Mouse (Mus musculus): ENCODE measurements around the gene Spred2. TPM values are rescaled to one million over a fixed set of nuclear protein-coding genes. Genes with fewer than 3 reads are reported as not detected.
A peak's percentile ranks its signal among the peaks of the same experiment; 100 is the strongest.

Spred2 gene
- total RNA-seq, 1 experiment from 2014 or later = 35.1 TPM

DNA sequence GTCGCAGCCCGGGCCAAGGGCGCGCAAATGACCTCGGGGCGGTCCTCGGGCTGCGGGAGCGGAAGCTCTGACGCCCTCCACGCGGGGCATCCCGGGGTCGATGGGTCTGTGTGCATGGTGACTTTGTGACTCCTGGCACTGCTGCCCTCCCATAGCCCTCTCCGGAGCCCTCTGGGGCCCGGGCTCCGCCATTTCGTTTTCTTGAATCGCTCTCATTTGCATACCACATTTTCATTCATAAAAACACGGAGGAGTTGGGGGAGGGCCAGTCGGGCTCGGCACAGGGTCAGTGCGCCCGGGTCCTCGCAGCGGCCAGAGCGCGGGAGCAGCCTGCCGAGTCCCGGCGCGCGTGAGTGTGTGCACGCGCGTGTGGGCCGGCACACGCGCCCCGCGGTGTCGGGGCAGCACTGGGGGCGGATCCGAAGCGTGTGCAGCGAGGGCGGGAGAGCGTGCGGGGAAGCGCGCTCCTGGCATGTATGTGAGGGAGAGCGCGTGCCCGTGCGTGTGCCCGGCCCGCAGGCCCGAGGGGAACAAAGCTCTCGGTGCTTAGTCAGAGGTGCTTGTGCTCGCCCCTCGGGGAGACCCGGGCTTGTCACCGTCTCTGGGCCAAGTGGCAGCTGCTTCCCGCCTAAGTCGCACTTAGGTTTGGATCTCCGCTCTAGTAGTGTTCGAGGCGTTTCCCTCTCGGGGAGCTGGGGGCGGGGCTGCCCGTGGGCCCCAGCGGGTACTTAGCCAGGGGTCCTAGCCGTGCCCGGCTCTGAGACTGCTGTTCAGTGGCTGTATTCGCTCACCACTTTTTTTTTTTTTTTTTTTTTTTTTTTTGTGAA, 1.2 kb downstream of the Spred2 start:
- DNase-seq = peak; percentile 83

DNA sequence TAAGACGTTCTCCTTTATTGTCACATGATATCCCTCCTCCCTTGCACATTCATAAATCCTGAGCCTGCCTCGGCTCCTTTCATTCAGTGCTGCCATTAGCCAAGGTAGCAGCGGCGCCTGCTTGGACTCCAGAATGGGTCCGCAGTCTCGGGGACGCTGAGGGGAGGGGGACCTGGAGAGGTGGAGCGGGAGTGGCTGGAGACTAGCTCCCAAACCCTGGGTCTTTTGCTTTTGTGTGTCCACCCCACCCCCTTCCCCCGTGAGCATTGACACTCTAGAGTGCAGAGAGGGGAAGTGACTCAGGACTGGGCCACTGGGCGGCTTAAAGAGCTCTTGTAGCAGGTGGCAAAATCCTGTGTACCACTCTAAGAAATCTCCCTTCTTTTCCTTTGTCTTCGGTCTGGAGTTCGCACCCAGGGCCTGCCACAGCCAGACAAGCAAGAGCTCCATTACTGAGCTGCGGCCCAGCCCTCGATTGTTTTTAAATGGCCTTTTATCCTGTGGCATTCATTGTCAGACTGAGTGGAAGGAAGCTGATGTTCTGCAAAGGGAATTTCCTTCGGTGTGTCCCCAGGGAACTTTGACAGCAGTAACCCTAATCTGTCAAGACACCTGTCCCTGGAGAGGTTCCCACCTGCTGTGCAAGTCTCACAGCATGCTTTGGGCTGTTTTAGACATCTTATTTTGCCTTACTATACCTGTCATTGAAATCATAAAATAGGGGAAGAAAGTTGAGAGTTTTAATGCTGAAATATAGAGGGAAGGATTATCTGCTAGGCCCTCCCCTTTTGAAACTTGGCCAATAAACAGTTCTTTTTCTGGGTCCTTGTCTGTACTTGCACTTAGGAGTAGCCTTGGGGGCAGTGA, 2.0 kb downstream of the Spred2 start:
- peak; percentile 71 for DNase-seq

DNA sequence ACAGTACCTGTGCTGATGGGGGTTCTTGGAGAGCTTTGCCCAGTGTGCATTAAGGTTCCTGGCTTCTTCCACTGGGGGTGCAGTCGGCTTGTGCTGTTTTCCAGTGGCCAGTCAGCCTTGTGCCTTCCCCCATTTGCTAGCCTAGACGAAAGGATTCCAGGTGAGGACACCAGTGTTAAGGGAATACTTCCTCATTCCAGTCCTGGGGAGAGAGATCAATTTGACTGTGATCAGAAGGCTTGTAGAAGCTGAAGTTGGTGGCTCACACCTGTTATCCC, 2.6 kb downstream of the Spred2 start:
- no peak for DNase-seq

DNA sequence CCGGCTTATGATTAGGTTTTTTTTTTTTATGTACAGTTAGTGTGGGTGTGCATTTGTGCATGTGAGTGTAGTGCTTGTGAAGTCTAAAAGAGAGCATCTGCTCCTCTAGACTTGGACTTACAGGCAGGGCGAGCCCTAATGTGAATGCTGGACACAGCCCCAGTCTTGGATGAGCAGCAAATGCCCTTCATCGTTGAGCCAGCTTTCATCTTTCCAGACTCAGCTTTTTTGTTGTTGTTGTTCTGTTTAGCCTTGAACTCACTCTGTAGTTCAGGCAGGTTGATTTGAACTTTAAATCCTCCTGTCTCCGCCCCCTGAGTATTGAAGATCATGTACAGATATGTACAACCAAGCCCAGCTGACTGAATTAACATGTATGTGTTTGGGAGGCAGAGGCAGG, 4.5 kb downstream of the Spred2 start:
- DNase-seq = no peak

DNA sequence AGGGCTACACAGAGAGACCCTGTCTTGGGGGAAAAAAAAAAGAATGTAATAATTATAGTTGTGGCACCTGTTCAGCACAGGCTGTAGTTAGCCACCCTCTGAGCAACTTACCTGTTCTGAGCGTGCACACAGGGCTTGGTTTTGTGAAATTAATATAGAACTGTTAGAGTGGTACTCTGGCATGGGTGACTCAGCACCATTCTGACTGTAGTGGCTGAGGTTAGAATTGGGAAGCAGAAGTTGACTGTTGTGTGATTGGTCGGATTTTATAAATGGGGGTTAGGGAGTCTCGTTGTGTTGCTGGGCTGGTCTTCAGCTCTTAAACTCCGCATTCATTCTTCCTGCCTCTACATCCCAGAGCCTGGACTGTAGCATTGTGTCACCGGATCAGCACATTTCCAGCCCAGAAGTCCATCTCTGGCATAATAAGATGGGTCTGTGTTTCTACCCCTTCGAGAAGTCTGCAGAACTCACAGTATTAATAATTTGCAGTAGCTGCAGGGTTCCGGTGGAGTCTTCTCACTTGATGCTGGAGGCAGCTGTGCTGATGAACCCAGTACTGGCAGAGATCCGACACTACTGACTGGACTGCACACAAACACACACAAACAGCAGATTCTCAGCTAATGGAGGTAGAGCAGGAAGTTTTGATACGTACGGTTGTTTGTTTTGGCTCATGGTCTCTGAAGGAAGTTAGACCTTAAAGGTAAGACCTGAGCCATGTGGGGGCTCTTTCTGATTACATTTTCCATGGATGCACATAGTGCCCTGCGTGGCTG, 5.1 kb downstream of the Spred2 start:
- no peak for DNase-seq

DNA sequence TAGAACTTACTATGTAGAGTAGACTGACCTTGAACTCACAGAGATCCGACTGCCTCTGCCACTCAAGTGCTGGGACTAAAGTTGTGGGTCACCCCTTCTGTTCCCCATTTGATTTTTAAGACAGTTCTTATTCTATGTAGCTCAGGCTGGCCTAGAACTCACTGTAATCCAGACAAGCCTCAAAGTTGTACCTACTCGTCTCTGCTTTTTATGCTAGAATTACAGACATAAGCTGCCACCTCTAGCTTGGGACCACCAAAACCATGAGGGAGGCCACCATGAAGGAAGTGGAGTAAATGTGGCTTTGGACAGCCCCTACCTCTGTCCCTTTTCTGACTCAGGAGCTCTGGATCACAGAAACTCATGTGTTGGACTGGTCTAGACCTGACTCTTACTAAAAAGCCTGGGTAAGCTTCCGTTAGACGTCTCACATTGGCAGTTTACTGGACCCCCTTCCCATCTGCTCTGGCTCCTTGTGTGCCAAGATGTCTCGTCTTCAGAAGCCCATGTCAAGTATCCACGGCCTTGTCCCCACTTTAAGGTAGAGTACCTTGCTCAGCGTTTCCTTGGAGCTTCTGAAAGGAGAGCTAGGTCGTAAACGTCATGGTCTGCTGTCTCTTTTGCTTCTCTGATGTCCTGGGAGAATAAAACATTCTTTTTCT, 7.5 kb downstream of the Spred2 start:
- DNase-seq = no peak

DNA sequence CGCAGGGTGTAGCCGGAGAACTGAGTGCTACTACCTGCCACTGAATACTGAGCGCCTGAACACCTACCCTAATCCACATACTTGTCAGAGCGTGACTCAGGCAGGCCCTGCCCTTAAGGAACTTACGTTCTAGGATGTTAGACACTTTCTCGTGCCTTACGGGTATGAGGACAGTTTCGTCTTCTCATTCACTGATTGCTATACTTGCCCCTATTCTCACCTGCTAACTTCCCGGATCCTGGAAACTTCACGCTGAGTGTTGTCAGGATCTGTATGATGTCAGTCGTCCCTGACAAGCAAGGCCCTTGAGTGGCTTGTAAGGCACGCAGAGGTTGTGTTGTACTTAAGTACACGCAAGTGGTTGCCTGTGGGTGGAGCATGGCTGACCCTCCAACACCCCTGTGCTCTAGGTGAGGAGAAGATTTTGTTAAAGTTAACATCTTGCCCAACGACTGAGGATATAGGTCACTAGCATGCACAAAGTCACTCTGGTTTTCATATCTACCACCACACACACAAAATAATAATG, 8.9 kb downstream of the Spred2 start:
- DNase-seq = peak; percentile 0

DNA sequence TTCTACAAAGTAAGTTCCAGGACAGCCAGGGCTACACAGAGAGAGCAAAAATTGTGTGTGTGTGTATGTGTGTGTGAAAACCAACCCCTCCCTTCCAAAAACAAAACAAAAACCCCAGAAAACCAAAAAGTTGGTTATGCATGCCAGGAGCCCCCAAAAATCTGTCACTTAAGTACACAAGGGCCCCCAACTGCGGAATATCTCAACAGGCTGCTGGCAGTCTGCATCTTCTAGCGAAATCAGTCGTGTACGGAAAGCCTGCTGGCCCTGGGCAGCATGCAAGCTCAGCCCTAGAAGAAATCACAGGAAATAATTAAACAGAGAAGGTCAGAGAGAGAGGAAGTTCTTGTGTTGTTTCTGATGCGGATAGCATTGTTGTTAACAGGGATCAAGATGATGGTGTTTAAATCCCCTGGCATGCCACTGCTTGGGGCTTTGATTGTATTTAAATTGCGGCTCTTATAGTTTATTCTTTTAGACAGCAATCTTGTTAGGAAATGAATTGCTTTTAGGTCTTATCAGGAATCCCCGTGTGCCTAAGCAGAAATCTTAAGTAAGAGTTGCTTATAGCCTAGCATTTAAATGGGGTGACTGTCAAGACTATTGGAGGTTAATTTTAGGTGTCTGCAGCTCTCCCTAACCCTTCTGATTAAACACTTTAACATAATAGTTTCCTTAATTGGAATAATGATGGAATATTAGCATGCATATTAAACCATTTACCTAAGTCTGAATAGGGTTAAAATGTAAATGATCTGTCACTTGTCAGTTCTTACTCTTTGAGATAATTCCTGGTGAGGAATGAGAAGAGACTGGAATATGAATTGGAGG, 11.6 kb downstream of the Spred2 start:
- no peak for DNase-seq

DNA sequence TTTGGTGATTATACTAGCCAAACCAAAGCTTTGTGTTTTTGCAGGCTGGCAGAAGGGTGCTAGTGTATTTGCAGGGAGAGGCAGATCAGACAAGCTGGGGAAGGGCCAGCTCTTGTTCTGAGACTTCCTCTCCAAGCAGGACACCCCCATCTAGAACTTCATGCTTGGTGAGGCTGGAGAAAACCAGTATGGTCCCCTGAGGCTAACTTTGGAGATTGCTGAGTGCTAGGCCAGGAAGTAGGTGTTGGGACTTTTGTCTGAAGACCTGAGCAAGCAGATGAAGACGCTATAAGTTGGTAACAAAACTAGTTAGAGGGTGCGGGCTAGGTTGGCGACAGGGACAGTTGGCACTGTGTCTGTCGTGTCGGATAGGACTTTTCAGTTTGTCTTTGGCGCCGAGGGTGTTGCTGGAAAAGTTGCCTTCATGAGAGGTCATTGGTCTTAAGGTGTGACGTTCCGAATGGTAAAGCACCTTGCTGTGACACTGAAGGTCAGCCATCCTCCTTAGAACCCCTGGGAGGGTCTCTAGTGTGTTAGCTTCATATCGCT, 14.4 kb downstream of the Spred2 start:
- DNase-seq = no peak

DNA sequence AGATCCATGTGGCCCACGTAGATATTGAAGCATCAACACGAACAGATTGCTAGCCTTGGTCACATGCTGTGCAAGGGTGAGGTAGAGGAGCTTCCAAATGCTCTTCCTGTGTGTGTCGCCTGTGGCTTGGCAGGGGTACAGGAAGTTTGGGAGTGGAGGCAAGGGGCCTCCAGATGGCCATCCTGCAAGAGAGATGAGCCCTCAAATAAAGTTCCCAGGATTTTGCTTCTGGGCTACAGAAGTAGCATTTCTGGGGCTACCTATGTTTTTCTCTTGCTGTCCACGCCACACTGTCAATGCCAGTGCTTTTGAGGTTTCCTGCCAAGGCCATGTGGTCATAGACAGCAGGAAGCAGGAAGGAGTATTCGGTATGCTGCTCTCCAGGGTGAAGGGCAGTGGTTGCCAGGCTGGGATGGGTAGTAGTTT, 15.1 kb downstream of the Spred2 start:
- peak; percentile 56 for DNase-seq

DNA sequence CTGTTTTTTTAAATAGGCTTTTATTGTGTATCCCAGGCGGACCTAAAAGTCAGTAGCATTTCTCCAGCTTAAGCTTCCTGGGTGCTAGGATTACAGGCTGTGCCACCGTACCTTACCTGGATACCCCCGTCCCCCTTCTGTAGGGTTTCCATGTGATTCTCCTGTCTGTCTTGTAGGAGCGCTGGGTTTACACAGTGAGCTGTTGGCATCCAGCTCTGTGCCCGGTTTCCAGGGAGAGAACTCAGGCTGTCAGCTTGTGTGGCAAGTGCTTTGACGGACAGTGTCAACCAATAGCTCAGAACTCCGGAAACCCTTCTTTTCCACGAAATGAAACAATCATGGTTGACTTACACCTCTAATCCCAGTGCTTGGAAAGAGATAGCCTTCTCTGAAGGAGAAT, 15.7 kb downstream of the Spred2 start:
- DNase-seq = peak; percentile 29

DNA sequence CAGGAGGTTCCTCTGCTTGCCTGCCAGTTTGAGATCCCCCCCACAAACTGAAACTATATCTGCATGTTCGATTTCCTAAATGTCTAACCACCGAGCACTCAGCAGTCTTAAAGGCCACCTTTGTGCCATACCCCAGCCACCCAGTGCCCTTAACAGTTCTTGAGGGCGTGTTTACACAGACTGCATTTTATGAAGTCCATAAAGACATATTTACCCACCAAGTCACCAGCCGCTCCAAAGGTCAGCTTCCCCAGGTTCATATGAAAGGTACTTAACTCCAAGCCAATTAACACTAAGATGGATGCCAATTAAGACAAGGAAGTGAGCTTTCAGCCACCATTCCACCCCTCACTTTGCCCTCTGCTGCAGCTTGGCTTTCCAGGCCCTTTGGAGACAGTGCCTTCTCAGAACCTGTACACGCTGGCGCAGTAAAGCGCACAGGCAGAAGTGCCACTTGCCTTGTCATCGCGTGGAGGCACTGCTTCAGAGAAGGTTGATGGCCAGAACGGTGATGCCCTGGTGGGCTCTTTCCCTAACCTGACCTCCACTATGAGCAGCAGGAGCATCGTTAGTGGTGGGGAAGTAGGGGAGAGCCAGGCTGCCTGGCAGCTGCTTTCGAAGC, 17.1 kb downstream of the Spred2 start:
- no peak for DNase-seq

DNA sequence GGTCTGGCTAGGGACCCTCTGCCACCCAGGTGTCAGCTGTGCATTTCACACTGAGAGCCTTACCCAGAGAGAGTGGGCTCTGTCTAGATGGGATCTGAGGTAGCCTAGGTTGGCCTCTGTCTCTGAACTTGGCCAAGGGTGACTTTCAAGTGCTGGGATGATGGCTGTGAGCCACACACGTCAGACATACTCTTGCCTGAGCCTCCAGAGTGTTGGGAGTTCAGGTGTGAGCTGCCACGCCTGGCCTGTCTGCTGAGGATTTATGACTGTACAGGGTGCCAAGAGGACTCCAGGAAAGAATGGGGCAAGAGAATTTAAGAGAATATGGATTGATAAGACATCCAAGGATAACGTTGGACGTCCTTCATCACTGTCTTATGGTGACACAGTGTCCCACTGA, 17.8 kb downstream of the Spred2 start:
- DNase-seq = no peak

DNA sequence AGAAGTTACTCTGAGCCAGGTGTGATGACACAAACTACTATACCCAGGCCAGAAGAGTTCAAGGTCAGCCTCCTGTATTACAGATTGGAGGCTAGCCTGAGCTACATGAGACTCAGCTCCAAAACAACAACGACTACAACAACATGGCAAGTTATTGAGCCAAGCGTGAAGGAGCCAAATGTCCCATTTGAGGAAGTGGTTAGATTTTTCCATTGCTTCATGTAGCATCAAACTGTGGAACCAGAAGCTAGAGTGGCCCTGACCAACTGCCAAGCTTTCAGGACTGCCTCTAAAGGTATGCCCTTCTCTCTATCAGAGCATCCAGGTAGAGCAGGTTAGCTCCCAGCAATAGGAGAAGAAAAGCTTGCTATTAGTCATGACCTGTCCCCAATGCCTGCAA, 19.6 kb downstream of the Spred2 start:
- no peak for DNase-seq

DNA sequence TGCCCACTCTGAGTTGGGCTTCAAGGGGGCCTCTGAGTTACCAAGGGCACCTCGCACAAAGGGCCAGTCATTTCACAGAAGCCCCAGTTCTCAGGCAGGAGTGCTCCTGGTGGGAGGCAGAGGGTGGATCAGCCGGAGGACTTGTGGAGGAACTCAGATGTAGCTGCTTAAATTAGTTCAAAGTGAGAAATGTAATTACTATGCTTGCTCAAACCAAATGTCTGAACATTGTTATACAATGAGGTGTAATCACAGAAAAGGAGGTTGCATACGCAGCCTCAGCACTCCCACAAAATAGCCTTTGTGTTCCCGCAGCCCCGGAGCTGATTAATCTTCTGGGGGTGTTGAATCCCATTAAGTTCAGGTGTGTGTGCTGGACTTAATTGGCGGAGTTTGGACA, 20.5 kb downstream of the Spred2 start:
- DNase-seq = no peak

DNA sequence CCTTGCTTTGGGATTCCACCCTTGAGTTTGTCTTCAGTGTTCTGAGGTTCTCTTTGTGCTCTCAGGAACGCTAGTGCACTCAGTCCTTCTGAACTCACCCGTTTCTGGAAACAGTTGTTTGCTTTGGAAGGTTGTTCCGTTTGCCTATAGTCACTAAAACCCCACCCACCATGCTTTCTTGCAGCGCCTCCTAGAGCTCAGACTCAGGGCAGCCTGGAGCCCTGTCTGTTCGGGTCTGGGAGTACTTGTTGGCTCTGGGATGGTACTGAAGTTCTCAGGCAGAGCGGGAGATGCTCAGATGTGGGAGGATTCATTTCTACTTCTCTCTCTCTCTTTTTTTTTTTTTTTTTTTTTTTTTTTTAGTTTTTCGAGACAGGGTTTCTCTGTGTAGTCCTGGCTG, 22.5 kb downstream of the Spred2 start:
- DNase-seq = no peak

DNA sequence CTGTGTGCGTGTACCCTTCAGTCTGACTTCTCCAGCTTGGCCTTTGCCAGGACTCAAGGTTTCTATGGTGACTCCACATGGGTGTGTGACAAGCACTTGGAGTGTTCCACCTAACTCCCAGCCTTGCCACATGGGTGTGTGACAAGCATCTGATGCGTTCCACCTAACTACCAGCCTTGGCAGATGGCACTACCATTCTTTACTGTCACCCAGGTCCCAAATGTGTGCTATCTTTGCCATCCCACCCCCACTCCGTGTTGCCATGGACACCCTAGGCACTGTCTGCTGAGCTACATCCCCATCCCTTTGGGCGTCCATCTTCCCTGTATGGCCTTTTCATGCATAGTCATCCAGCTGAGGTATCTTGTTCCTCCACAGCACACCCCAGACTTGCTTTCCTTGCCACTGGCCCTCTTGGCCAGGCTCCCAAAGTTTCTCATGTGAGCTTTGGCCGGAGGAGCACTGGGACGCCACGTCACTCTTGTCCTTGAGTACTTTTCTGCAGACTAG, 23.5 kb downstream of the Spred2 start:
- peak; percentile 79 for DNase-seq

DNA sequence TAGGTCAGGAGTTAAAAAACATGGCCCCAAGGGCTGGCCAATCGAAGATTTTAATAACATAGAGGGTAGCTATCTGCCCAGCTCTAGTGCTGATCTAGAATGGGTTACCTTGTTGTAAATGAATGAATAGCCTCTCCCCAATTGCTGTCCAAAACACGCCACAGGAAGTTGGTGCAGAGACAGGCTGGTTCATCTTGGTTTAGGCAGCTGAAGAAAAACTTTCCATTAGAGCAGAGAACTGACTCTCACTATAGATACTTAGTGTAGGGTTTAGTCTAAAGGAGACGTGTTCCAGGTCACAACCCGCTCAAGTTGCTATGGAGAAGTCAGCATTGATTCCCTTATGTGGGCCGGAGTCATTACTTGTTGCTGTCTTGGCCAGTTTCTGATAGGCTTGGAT, 25.6 kb downstream of the Spred2 start:
- no peak for DNase-seq

DNA sequence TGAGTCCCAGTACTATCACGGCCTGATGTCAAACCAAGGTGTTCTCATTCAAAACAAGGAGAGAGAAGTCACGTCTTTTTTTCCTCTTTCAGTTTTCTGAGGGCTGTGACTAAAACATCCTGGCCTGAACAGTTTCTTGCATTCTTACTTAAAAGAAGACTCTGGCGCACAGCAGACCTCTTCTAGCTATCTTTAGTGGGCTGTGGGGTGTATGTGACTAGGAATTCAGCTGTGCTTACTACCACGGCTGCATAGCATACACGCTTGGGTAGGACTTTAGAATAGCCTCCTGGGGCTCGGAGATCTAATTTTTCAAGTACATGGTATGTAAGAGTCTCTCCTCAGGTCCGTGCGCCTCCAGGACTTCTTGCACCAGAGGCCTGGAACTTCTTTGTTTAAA, 26.0 kb downstream of the Spred2 start:
- DNase-seq = no peak

DNA sequence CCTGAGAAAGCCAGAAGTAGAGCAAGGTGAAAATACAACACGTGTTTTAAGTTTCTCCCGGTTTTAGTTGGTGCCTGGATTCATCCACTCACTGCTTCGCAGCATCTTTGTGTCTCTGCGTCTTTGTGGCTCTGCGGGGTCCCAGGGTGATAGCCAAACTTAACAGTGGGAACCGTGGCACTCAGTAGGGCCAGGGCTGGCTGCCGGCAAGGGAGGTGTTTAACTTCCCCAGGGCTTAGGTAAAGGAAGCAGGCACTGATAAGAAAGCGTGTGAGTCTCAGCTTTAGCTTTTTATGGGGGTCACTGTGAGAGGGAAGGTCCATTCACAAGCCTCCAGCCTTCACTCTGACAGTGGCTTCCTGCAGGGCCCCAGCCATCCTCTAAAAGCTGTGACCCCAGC, 28.8 kb downstream of the Spred2 start:
- no peak for DNase-seq

Measured in adrenal gland, postnatal 14 days (tissue).